Mouse (Mus musculus) liver, embryonic 16.5 days (tissue): ENCODE data around the gene Lrrc8c. TPM values are rescaled to one million over a fixed set of nuclear protein-coding genes. Genes with fewer than 3 reads are reported as not detected.

ENCODE experiments used
- ATAC-seq: fragments of 200-750 bp; cut with Nextera tagmentation; 2 replicates; pipeline ENCODE4 v1.8.0; 2017; ENCODE audit warnings: low read depth, mild to moderate bottlenecking, moderate number of reproducible peaks, moderate library complexity
- H3K27ac ChIP-seq: fragments of 300-500 bp; sonication (generic); 2 replicates; pipeline ENCODE4 v1.5.1; 2014; ENCODE audit warnings: mild to moderate bottlenecking, low read length
- H3K27me3 ChIP-seq: fragments of 300-500 bp; sonication (generic); 2 replicates; pipeline ENCODE4 v1.6.1; 2014; ENCODE audit warnings: low read depth, low read length, mixed read lengths; ENCODE audit not compliant: control insufficient read depth, insufficient read depth
- H3K36me3 ChIP-seq: fragments of 300-500 bp; sonication (generic); 2 replicates; pipeline ENCODE4 v1.6.1; 2014; ENCODE audit warnings: mild to moderate bottlenecking; ENCODE audit not compliant: control insufficient read depth, insufficient read depth
- H3K4me1 ChIP-seq: fragments of 300-500 bp; sonication (generic); 2 replicates; pipeline ENCODE4 v1.6.1; 2014; ENCODE audit warnings: low read depth, low read length, mixed read lengths; ENCODE audit not compliant: control insufficient read depth
- H3K4me2 ChIP-seq: fragments of 300-500 bp; sonication (generic); 2 replicates; pipeline ENCODE4 v1.6.1; 2014; ENCODE audit warnings: low read depth, low read length, mixed read lengths
- H3K4me3 ChIP-seq: fragments of 300-500 bp; sonication (generic); 2 replicates; pipeline ENCODE4 v1.5.1; 2014; ENCODE audit warnings: low read depth, mild to moderate bottlenecking, low read length
- H3K9ac ChIP-seq: fragments of 300-500 bp; sonication (generic); 2 replicates; pipeline ENCODE4 v1.6.1; 2014; ENCODE audit warnings: low read depth, low read length
- H3K9me3 ChIP-seq: fragments of 300-500 bp; sonication (generic); replicated peaks from 2 replicates; pipeline ENCODE4 v1.6.1; 2016; ENCODE audit warnings: low read length; ENCODE audit not compliant: control insufficient read depth
- WGBS: fragments of 180-500 bp; shearing (Covaris S2); extraction: QIAGEN DNeasy Blood & Tissue Kit; methylation state at CpG from one replicate; pipeline ENCODE4 v1.1.7; 2014; ENCODE audit not compliant: insufficient replicate concordance; 5-methylcytosine and 5-hydroxymethylcytosine counted together
- polyA plus RNA-seq: library from polyadenylated mRNA; unstranded; fragments of >200 nt; fragmentation: Nextera tagmentation; extraction: Ambion mirVana; gene quantifications from 2 replicates; pipeline ENCODE4 v1.2.1, GENCODE M21; 2015

The Lrrc8c gene
- polyA plus RNA-seq, 1 experiment from 2014 or later: 14.0 TPM

DNA sequence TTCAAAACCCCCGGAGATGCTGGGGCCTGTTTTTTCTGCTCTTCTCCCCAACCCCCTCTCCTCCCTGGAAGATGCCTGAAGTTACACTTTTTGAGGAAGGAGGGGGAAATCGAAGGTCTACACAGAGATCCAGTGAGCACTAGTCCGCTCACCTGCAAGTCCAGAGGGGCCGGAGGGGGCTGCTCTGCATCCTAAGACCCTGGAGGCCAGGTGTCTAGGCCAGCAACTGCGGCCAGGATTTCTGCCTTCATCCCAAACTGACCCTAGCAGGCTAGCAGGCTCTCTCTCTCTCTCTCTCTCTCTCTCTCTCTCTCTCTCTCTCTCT lies 750 bp downstream of the Lrrc8c start:
- 11% methylated on average over 5 of the region's 5 CpGs for WGBS
- Histone ChIP-seq H3K27ac (peak overlapping the region; percentile 86), H3K4me1 (peaks cover 48% of the 10 kb centered on the region), H3K9me3 (no peaks in the 10 kb centered on the region), H3K4me2 (peak overlapping the region; percentile 98), H3K4me3 (peak overlapping the region; percentile 88), H3K27me3 (no peaks in the 10 kb centered on the region), H3K36me3 (no peaks in the 10 kb centered on the region), H3K9ac (peak overlapping the region; percentile 97)
- ATAC-seq: no peak

- H3K27ac ChIP-seq: peak overlapping the region; percentile 59
- peak overlapping the region; percentile 97 for H3K9ac ChIP-seq
- WGBS: 32% methylated on average over 9 of the region's 9 CpGs
These were observed 1.3 kb downstream of the Lrrc8c start for GRCm38 (mm10) chr5:105520442-105520965.

GRCm38 (mm10) chr5:105523452-105523851 lies 4.3 kb downstream of the Lrrc8c start:
- Histone ChIP-seq H3K36me3 (no peaks in the 10 kb centered on the region; the same call in 1 of the 2 replicates), H3K9ac (peak overlapping the region; percentile 57), H3K9me3 (no peaks in the 10 kb centered on the region), H3K4me3 (peak overlapping the region; percentile 39), H3K4me1 (peaks cover 77% of the 10 kb centered on the region), H3K27me3 (no peaks in the 10 kb centered on the region), H3K4me2 (peak overlapping the region; percentile 58), H3K27ac (peak overlapping the region; percentile 87)
- ATAC-seq: peak; percentile 52
- WGBS: 16% methylated on average over 3 of the region's 3 CpGs

More at GRCm38 (mm10) chr5:105520442-105520965, 1.3 kb downstream of the Lrrc8c start:
- Histone ChIP-seq H3K4me1 (peaks cover 54% of the 10 kb centered on the region), H3K9me3 (no peaks in the 10 kb centered on the region), H3K36me3 (no peaks in the 10 kb centered on the region), H3K4me2 (peak overlapping the region; percentile 98), H3K27me3 (no peaks in the 10 kb centered on the region), H3K4me3 (peak overlapping the region; percentile 88)
- no peak for ATAC-seq

DNA sequence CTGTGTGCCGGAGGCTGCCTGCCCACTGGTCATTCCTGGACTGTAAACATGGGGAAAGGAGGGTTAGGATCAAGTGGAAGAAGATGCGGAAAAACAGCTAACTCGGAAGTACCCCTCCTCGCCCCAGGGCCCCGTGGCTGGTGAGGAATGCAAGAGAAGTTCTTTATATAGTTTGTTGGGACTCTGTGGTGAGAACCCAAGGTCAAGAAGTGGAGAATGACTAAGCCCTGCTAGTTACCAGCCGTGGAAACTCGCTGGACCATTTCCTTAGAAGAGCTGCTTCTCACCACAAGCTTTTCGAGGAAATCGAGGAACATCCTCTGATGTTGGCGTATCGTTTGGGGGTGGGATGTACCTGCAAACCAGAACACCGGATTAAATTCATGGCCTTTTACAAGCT lies 5.8 kb downstream of the Lrrc8c start:
- Histone ChIP-seq H3K36me3 (no peaks in the 10 kb centered on the region; the same call in 1 of the 2 replicates), H3K9me3 (no peaks in the 10 kb centered on the region), H3K27ac (peak overlapping the region; percentile 11), H3K4me3 (no peak overlapping the region), H3K4me2 (no peak overlapping the region), H3K27me3 (no peaks in the 10 kb centered on the region), H3K4me1 (peaks cover 75% of the 10 kb centered on the region), H3K9ac (no peak overlapping the region)
- 66% methylated on average over 12 of the region's 12 CpGs for WGBS
- ATAC-seq: no peak

GRCm38 (mm10) chr5:105526107-105526645 lies 7.0 kb downstream of the Lrrc8c start:
- no peak overlapping the region for H3K4me3 ChIP-seq
- no peak overlapping the region for H3K9ac ChIP-seq
- peaks cover 67% of the 10 kb centered on the region for H3K4me1 ChIP-seq
- no peak overlapping the region for H3K4me2 ChIP-seq
- no peaks in the 10 kb centered on the region for H3K9me3 ChIP-seq
- no peaks in the 10 kb centered on the region for H3K27me3 ChIP-seq
- ATAC-seq: 0 out of 2 replicates have a peak, but pooled peaks have one; percentile 12
- WGBS: 28% methylated on average over 4 of the region's 4 CpGs
- H3K27ac ChIP-seq: no peak overlapping the region
- H3K36me3 ChIP-seq: no peaks in the 10 kb centered on the region; the same call in 1 of the 2 replicates

DNA sequence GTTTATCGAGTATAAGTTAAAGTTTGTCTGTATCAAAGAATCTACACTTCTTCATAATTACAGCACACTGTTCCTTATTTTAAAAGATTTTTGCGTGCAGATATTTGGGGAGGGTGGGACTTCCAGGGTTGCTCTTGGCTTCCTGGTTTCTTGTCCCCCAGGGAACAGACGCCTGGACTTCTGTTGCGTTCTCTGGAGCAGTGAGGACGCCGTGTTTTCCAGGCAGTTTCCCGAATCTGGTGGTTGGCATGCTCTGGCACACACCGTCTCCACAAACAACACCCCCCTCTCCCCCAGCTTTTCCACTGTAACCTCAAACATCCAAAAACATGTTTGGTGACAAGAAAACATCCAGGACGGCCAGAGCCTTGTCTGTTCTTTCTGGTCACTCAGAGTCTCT lies 7.6 kb downstream of the Lrrc8c start:
- no peak overlapping the region for H3K9ac ChIP-seq
- no peaks in the 10 kb centered on the region for H3K9me3 ChIP-seq
- WGBS: 76% methylated on average over 9 of the region's 9 CpGs
- peak overlapping the region; percentile 72; the same call in 1 of the 2 replicates for H3K27ac ChIP-seq
- H3K4me2 ChIP-seq: no peak overlapping the region
- no peak overlapping the region for H3K4me3 ChIP-seq
- H3K4me1 ChIP-seq: peaks cover 63% of the 10 kb centered on the region
- no peaks in the 10 kb centered on the region for H3K27me3 ChIP-seq
- no peak for ATAC-seq
- no peaks in the 10 kb centered on the region; the same call in 1 of the 2 replicates for H3K36me3 ChIP-seq

DNA sequence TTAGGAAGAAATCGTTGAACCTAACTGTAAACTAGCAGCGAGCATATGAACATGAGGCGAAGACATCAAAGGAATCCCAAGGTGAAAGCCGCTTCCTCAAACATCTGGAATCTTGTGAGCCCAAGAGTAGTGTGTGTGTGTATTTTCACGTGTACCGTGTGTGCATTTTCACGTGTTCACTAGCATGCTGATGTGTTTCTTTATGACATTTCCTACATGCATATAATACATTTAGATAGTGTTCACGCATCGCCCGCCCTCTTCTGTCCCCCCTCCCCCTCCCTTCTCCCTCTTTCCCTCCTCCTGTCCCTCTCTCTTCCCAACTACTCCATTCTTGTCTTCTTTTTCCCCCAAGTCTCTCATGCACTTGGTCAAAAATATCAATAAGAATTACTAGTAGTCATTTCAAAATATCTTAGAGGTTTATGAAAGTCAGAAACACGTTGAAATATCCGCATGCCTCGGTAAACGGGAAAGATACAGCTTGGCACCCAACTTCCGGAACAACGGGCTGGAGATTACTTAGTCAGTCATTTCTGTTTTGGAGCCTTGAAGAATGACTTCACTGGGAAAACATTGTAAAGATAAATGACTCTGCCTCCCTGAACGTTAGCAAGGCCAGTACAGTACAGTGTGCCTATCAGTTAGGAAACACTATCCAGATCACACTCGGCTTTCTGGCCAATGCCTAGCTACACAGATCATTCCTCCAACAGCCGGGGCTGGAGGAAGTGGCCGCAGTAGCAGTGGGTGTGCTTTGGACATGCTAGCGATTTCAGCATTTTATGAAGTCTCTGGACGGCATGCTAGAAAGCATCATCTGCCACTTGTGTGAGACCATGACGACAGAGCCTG lies 8.5 kb downstream of the Lrrc8c start:
- WGBS: 44% methylated on average over 23 of the region's 23 CpGs
- no peaks in the 10 kb centered on the region; the same call in 1 of the 2 replicates for H3K36me3 ChIP-seq
- ATAC-seq: peak; percentile 80
- peaks cover 56% of the 10 kb centered on the region for H3K4me1 ChIP-seq
- H3K9ac ChIP-seq: peak overlapping the region; percentile 30
- no peaks in the 10 kb centered on the region for H3K9me3 ChIP-seq
- peak overlapping the region; percentile 72 for H3K27ac ChIP-seq
- peak overlapping the region; percentile 38 for H3K4me2 ChIP-seq
- no peaks in the 10 kb centered on the region for H3K27me3 ChIP-seq
- peak overlapping the region; percentile 24 for H3K4me3 ChIP-seq

- Histone ChIP-seq H3K9me3 (no peaks in the 10 kb centered on the region), H3K9ac (no peak overlapping the region), H3K36me3 (no peaks in the 10 kb centered on the region; the same call in 1 of the 2 replicates), H3K27me3 (no peaks in the 10 kb centered on the region), H3K4me3 (no peak overlapping the region), H3K27ac (no peak overlapping the region), H3K4me1 (peaks cover 29% of the 10 kb centered on the region), H3K4me2 (no peak overlapping the region)
- WGBS: 73% methylated on average over 6 of the region's 6 CpGs
- ATAC-seq: no peak
These were observed 11.4 kb downstream of the Lrrc8c start for GRCm38 (mm10) chr5:105530576-105530975.

DNA sequence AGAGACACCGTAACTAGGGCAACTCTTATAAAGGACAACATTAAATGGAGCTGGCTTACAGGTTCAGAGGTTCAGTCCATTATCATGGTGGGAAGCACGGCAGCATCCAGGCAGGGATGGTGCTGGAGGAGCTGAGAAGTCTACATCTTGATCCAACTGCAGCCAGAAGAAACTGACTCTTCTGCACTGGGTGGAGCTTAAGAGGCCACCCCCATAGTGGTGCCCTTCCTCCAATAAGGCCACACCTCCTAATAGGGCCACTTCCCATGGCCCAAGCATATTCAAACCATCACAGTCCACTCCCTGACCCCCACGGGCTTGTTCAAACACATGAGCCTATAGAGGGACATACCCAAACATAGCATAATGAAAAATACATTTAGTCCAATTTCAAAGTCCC lies 16.0 kb downstream of the Lrrc8c start:
- Histone ChIP-seq H3K27me3 (no peaks in the 10 kb centered on the region), H3K4me3 (no peak overlapping the region), H3K27ac (no peak overlapping the region), H3K9ac (no peak overlapping the region), H3K36me3 (no peaks in the 10 kb centered on the region; the same call in 1 of the 2 replicates), H3K4me1 (no peaks in the 10 kb centered on the region; the same call in 1 of the 2 replicates), H3K4me2 (no peak overlapping the region), H3K9me3 (no peaks in the 10 kb centered on the region)
- WGBS: 84% methylated on average over 3 of the region's 3 CpGs
- ATAC-seq: no peak
